Mouse (Mus musculus) layer of hippocampus, postnatal 10 days (tissue): ENCODE data around the gene Man1a2. TPM values are rescaled to one million over a fixed set of nuclear protein-coding genes. Genes with fewer than 3 reads are reported as not detected.

Experiments
- DNase-seq, 2 experiments: peaks; one replicate each; pipeline ENCODE4 v3.0.0; 2021; ENCODE audit warnings: low spot score in 2 of 2
- total RNA-seq, 2 experiments: library from RNA; stranded (reverse); gene quantifications; 2 replicates each; pipeline ENCODE4 v1.2.3; 2021

Gene Man1a2
- total RNA-seq, 2 experiments from 2014 or later, result 113 to 146 TPM

DNA sequence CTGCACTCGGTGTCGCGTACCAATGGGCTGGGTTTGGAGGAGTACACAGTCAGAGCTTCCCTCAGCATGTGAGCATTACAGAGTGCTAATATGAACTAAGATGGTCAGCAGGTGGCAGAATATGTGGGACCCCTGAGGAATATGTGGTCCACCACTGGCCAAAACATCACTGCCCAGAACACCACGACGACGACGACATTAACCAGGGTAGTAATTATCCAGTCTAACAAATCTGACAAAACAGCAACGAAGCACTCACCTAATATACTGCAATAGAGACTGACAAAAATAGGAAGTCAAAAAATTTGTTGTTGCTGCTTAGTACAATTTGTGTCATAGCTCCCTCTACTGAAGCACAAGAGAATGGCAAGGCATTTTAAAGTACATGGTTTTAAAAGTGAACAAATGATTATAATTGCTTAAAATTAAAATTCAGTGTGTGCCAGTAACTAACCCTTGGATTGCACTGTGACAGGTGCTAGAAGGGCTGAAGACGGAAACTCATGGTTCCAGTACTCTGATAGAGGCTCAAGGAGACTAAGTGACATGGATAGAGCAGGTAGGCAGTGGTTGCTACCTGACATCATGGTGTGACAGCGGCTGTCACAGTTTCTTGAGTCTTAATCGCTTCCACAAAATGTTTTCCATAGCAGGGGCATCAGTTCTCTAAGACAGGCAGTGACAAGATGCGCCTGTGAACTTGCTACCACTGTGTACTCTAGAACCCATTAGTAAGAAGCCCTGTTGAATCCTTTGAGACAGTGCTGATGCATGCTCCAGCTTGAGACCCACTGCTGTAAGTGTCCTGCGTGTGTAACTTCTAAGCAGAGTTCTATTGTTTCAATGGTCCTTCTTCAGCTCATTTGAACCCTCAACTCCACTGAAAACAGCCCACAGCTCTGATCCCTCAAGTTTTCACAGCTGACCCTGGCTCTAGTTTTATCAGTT is 116.6 kb downstream of the Man1a2 start:
- no peak for DNase-seq

GRCm38 (mm10) chr3:100563565-100563964 is 121.7 kb downstream of the Man1a2 start:
- DNase-seq, result no peak

DNA sequence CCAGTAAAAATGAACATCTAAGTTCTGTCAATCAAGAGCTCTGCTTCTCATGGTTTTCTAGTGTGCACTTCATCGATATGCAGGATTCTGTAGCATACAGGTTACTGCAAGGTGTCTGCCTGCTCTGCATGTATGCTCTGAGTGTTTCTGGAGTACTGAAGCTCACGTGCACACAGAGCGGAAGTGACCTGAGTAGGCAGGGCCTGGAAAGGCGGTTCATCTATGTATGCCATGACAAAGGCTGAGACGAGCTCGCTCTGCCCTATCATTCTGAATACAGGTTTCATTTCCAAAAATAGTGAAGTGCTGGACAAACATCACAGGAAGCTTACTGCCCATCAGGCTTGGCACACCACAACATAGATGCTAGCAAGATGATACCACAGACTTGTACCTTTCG is 122.8 kb downstream of the Man1a2 start:
- no peak for DNase-seq

- DNase-seq, result no peak
These were observed 123.6 kb downstream of the Man1a2 start for GRCm38 (mm10) chr3:100561561-100562175.

DNA sequence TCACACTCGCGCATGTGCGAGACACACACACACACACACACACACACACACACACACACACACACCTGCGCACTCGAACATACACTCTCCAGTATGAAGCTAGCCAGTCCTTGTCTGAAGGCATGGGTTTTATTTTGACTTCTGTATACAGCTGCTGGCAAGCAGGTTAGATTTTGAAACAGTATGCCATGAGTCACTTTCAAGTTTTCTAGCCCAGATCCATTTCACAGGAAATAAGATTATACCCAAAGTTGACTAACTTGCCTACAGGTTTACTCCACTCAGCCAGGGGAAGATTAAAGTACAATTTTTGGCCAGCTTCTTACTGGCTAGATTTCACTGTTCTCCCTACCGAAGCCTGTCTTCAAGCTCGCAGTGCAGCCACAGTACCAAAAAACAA is 125.9 kb downstream of the Man1a2 start:
- DNase-seq, result no peak

DNA sequence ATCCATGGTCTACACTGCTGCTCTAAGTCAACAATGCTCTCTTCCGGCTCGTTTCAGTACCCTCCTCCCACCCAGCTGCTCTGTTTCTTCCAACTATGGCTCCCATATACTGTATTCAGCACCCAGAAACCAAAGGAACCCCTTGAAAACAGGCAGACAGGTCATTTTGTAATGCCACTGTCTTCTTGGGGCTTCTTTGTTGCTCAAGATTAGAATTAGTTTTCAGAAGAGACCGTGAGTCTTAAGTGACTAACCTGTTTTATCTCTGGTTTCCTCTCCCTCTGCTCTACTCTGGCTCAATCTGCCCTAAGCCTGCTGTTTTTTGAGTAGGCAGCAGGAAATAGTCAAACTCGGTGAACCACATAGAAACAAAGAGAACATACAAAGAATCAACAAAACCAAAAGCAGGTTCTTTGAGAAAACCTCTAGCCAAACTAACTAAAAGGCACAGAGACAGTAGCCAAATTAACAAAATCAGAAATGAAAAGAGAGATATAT is 127.0 kb downstream of the Man1a2 start:
- no peak for DNase-seq

GRCm38 (mm10) chr3:100554843-100555242 is 130.5 kb downstream of the Man1a2 start:
- peak in 1 of 2 experiments; percentile 28 for DNase-seq

GRCm38 (mm10) chr3:100552171-100552570 is 133.1 kb downstream of the Man1a2 start:
- DNase-seq, result no peak

GRCm38 (mm10) chr3:100547913-100548292 is 137.4 kb downstream of the Man1a2 start:
- DNase-seq, result no peak

DNA sequence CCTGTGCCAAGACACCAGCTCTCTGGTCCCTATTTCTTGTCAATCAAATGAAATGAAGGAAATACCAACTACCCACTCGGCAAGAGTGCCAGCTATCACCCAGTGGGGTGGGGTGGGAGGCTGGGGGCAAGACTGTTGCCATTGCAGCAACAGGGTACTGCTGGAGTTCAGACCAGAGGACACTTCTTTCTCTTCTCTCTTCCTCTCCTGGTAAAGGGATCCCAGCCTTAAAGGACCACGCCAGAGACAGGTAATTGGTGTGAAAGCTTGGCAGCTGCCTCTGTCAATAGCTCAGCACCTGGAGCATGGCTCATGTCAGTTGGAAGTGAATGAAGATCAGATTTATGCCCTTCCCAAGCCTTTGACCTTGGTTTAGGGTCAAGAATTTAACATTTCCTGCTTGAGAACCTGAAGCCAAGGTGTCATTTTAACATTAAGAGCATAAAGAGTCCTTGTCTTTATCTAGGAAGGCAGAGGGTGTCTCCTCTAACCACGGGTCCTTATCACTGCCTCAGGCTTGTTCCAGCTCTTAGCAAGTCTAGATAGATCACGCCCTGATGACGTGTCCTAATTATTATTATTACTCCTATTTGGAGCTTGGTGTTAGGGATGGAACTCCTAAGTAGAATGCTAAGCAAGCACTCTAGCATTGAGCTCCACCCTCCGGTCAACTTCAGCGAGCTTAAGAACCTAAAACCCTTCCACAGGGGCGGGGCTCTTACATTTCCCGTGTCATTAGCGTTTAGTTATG is 138.0 kb downstream of the Man1a2 start:
- DNase-seq, result no peak

DNA sequence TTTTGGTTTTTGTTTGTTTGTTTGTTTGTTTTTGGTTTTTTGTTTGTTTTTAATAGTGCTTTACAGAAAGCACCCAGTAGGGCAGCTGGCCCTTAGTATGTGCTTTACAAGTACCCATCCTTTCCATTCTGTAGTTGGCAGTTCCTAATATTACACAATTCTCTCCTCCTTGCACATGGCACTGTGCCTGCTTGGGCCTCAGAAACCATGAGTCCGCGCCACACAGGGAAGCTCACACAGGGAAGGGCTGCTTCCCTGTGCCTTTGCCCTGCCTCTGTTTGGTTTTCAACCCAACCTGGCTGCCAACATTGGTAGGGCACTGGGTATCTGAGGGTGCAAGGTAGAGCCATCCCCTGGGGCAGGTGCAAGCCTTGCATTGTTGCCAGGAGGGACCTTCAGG is 148.6 kb downstream of the Man1a2 start:
- DNase-seq, result no peak

DNA sequence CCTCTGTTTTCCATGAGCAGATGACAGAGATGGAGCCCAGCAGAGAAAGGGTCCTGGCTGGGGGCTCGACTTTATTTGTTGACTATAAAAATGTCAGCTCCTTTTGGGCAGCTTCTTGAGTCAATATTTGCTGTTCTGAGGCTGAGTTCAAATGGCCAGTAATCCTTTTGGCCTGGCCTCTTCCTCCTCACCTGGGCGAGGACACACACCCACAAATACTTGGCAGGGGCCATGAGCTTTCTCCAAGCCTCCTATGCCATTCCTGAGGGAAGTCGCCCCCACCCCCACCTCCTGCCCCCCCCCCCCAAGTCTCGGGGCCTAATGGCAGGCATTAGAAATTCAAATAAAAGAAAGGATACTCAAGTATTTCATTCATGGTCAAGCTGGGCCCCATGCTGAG is 149.4 kb downstream of the Man1a2 start:
- DNase-seq, result no peak

- no peak for DNase-seq
These were observed 150.0 kb downstream of the Man1a2 start for GRCm38 (mm10) chr3:100535298-100535697.

- no peak for DNase-seq
These were observed 150.9 kb downstream of the Man1a2 start for GRCm38 (mm10) chr3:100534394-100534793.

DNA sequence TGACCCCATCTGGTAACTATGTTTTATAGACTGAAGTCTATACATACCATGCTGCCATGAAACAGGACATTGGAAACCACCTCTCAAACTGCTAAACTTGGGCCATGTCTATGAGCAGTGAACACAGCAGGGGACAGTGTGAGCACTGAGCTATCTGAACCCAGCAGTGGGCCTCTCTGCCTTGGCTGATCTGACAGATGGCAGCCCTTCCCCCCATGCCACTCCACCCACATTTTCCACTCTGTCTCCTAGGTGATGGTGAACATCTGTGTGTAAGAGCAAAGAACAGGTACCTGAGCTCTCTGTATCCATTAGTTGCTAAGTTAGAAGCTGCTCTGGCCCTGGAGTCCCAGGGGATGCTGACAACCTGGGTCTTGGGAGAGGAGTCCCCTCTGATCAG is 151.9 kb downstream of the Man1a2 start:
- DNase-seq, result no peak

DNA sequence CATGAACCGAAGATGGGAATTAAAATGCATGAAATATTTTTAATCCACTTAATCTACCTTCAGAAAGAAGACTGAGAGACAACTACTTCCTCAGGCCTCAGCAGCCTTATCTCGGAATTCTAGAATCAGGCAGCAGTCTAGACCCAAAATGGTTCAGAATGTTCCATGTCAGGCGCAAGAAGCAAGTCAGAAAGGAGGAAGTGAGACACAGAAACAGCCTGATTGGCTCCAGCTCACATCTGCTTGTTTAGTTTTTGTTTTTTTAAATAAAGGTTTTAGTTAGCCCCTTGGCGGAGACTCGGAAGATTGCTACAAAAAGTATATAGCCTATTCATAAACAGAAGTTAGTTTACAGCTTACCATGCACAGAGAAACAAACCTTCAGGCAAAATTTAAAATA is 154.4 kb downstream of the Man1a2 start:
- DNase-seq, result no peak

GRCm38 (mm10) chr3:100530244-100530788 is 155.0 kb downstream of the Man1a2 start:
- DNase-seq, result no peak

DNA sequence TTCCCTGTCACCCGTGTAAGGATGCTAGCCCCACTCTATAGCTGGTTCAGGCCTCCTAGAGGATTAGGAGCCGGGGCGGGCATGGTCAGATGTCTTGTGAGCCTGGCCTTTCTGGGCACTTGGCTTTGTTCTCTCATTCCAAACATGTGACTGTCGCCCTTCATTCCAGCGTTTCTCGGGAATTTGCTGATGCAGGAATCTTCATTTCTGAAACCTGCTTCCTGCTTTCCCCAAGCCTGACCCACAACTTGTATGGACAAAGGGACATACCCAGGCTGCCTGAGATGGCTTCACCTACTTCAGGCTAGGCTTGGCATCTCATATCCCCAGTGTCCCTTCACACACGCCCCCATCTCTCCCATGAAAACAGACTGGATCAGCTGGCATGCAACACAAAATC is 162.6 kb downstream of the Man1a2 start:
- no peak for DNase-seq

- no peak for DNase-seq
These were observed 163.7 kb downstream of the Man1a2 start for GRCm38 (mm10) chr3:100521626-100522025.

- DNase-seq, result no peak
These were observed 169.6 kb downstream of the Man1a2 start for GRCm38 (mm10) chr3:100515754-100516141.

DNA sequence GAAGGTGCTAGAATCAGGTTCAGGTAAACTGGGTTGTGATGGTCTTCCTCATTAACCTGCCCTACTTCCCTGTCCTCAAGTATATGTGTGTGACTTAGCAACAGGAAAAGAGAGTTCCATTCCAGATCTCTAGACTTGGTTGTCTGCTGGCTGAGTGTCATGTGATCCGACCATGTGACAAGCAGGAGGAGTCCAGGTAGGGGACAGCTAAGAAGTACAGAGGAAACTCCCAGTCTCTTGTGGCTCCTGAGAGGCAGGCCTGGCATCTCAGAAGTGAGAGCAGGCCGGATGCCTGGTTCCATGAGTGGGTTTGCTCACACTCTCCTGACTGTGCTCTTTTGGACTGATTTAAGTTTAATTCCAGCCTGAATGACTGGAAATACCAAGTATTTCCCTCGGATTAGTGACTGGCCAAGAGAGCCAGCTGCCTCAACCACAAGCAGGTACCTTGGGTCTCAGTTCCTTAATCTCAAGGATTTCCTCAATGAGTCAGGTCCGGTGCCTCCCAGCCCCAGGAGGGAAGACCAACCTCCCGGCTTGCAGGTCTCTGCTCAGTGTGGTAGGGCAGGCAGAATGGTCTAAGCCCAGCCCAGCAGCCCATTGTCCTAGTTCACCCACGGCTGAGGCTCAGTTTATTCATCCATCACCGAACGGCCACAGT is 170.1 kb downstream of the Man1a2 start:
- DNase-seq, result no peak
